Mouse (Mus musculus): ENCODE data around the gene Trim15. TPM values are rescaled to one million over a fixed set of nuclear protein-coding genes. Genes with fewer than 3 reads are reported as not detected.
"Not testable (repeated sequence)": the region's sequence is repeated elsewhere in the genome, so short reads cannot be mapped to it uniquely, and the experiment has no call there.

Trim15 gene
- polyA plus RNA-seq, 1 experiment from 2014 or later, result 0.47 TPM

DNA sequence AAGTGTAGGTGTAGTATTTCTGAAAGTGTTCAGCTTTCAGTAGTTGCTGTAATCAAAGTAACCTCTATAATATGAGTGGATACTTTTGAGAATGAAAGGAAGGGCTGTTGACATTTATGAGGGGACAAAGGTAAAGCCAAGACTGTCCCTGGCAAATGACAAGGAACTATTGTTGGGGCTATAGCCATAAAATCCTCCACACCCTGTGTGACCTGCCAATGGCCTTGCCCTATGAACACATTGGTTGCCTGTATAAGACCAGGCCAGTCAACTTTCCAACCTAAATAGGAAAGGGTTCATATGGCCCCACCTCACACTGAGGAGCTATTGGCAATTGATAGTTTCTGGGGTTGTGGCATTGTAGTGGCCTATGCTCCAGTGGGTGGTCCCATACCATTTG lies 30.1 kb upstream of the Trim15 start:
- Histone ChIP-seq H3K4me3 (no peak overlapping the region), H3K4me1 (replicated peaks) (no peaks in the 10 kb centered on the region), H3K9me3 (replicated peaks) (no peaks in the 10 kb centered on the region), H3K4me2 (no peak overlapping the region), H3K36me3 (no peaks in the 10 kb centered on the region), H3K27ac (ENCODE audit: poor library complexity, severe bottlenecking) (no peak overlapping the region), H3K27me3 (replicated peaks) (0 out of 2 replicates have a peak, but pooled peaks cover 6% of the 10 kb centered on the region), H3K9ac (no peak overlapping the region)
- ATAC-seq (ENCODE audit: insufficient number of reproducible peaks, low FRiP score), result no peak

- peaks cover 11% of the 10 kb centered on the region; the same call in 1 of the 2 replicates for H3K27me3 ChIP-seq (replicated peaks)
- ATAC-seq (ENCODE audit: insufficient number of reproducible peaks, low FRiP score), result no peak
- no peaks in the 10 kb centered on the region for H3K4me1 ChIP-seq (replicated peaks)
- no peaks in the 10 kb centered on the region for H3K9me3 ChIP-seq (replicated peaks)
- H3K9ac ChIP-seq, result no peak overlapping the region
- 100% methylated on average over 1 of the region's 1 CpGs for WGBS
- H3K4me2 ChIP-seq, result no peak overlapping the region
- no peak overlapping the region for H3K4me3 ChIP-seq
- no peak overlapping the region for H3K27ac ChIP-seq (ENCODE audit: poor library complexity, severe bottlenecking)
- H3K36me3 ChIP-seq, result no peaks in the 10 kb centered on the region
Observed at GRCm38 (mm10) chr17:36896583-36896982, 29.6 kb upstream of the Trim15 start.

DNA sequence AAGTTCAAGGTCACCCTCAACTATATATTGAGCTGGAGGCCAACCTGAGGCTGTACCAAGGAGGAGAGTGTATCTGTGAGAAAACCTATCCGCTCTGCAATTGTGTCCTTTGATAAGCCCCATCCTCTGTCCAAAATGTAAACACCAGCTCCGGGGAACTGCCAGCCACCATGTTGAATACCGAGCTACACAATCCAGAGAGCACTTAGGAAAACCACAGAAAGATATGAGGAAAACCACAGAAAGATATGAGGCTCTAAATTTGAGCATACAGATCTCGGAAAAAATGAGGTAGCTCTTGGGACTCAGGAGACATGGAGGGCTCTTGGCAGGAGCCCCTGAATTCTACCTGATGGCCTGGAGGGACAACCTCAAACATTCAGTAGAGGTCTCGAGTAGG lies 26.4 kb upstream of the Trim15 start:
- Histone ChIP-seq H3K4me2 (no peak overlapping the region), H3K9me3 (replicated peaks) (no peaks in the 10 kb centered on the region), H3K9ac (no peak overlapping the region), H3K4me1 (replicated peaks) (no peaks in the 10 kb centered on the region), H3K27me3 (replicated peaks) (peaks cover 12% of the 10 kb centered on the region; the same call in 1 of the 2 replicates), H3K36me3 (no peaks in the 10 kb centered on the region), H3K4me3 (no peak overlapping the region), H3K27ac (ENCODE audit: poor library complexity, severe bottlenecking) (no peak overlapping the region)
- ATAC-seq (ENCODE audit: insufficient number of reproducible peaks, low FRiP score), result no peak
- WGBS, result 46% methylated on average over 5 of the region's 5 CpGs

DNA sequence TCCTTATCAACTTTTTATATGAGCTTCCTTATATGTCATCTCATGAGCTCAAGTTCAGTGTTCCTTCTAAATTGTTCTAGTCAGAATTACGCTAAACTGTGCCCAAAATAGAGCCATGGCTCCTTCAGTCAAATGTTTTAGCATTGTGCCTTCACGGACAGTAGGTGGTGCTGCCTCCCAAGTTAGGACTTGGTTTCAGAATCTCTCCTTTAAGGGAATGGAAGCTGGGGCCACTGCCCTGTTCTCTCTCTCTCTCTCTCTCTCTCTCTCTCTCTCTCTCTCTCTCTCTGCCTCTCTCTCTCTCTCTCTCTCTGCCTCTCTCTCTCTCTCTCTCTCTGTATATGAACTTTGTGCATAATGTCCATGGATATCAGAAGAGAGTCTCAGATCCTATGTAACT lies 25.4 kb upstream of the Trim15 start:
- no peak overlapping the region for H3K4me2 ChIP-seq
- no peaks in the 10 kb centered on the region for H3K4me1 ChIP-seq (replicated peaks)
- no peaks in the 10 kb centered on the region for H3K9me3 ChIP-seq (replicated peaks)
- ATAC-seq (ENCODE audit: insufficient number of reproducible peaks, low FRiP score), result no peak
- peaks cover 12% of the 10 kb centered on the region; the same call in 1 of the 2 replicates for H3K27me3 ChIP-seq (replicated peaks)
- no peaks in the 10 kb centered on the region for H3K36me3 ChIP-seq
- no peak overlapping the region for H3K9ac ChIP-seq
- H3K4me3 ChIP-seq, result no peak overlapping the region
- H3K27ac ChIP-seq (ENCODE audit: poor library complexity, severe bottlenecking), result no peak overlapping the region
- 8% methylated on average over 2 of the region's 2 CpGs for WGBS

DNA sequence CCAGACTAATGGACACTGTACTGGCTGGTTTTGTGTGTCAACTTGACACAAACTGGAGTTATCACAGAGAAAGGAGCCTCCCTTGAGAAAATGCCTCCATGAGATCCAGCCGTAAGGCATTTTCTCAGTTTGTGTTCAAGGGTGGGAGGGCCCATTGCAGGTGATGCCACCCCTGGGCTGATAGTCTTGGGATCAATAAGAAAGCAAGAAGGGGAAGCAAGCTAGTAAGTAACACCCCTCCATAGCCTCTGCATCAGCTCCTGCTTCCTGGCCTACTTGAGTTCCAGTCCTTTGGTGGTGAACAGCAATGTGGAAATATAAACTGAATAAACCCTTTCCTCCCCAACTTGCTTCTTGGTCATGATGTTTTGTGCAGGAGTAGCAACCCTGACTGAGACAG lies 24.5 kb upstream of the Trim15 start:
- not testable (repeated sequence) for H3K9ac ChIP-seq; H3K9me3 ChIP-seq (replicated peaks); H3K36me3 ChIP-seq; H3K4me1 ChIP-seq (replicated peaks); ATAC-seq (ENCODE audit: insufficient number of reproducible peaks, low FRiP score); H3K4me3 ChIP-seq; H3K27ac ChIP-seq (ENCODE audit: poor library complexity, severe bottlenecking); H3K4me2 ChIP-seq
- 85% methylated on average over 1 of the region's 1 CpGs for WGBS
- H3K27me3 ChIP-seq (replicated peaks), result peaks cover 12% of the 10 kb centered on the region; the same call in 1 of the 2 replicates

DNA sequence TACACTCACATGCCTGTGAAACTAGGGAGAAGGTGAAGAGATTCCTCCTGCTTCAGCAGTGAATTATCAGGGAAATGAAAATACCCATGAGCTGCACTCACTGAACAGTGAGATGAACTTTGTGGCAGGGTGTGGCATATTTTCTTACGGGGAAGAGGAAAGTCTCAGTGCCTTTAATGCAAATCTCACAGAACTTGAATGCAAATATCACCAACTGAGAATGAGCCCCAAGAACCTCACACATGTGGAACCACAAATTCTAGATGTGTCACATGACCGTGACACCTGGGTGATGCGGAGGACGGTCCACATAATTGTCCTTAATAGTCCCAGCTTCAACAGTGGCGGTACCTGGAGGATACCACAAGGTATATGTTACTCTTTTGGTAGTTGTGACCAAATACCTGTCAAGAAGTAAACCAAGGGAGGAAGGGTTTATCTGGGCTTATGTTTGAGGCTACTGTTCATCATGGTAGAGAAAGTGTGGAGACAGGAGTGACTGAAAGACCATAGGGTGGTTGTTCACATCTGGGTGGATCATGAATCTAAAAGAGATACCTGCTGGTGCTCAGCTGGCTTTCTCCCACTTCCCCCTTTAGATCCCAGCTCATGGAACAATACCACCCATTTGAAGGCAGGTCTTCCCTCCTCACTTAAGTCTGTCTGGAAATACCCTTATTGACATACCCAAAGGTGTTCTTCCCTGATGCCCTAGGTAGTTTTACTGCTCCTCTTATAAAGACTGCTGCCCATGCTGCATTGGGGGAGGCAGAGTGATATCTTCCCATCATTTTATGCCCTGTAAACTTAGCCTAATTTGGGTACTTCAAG lies 23.3 kb upstream of the Trim15 start, which contains the start of gene Trim40:
TSS of gene Trim40 (minus strand) at position 51 of the 831 bp plus-strand sequence.
- 80% methylated on average over 5 of the region's 5 CpGs for WGBS
- H3K4me1 ChIP-seq (replicated peaks), result no peaks in the 10 kb centered on the region
- no peak within 1 kb of the TSS for H3K9ac ChIP-seq
- H3K27me3 ChIP-seq (replicated peaks), result peaks cover 12% of the 10 kb centered on the region; the same call in 1 of the 2 replicates
- no peak for ATAC-seq (ENCODE audit: insufficient number of reproducible peaks, low FRiP score)
- H3K9me3 ChIP-seq (replicated peaks), result no peaks in the 10 kb centered on the region
- H3K27ac ChIP-seq (ENCODE audit: poor library complexity, severe bottlenecking), result no peak within 1 kb of the TSS
- no peaks in the 10 kb centered on the region for H3K36me3 ChIP-seq
- H3K4me3 ChIP-seq, result no peak within 1 kb of the TSS
- H3K4me2 ChIP-seq, result no peak within 1 kb of the TSS

GRCm38 (mm10) chr17:36885132-36885790 lies 18.3 kb upstream of the Trim15 start:
- ATAC-seq (ENCODE audit: insufficient number of reproducible peaks, low FRiP score), result no peak
- H3K27me3 ChIP-seq (replicated peaks), result no peaks in the 10 kb centered on the region
- no peak overlapping the region for H3K4me2 ChIP-seq
- 87% methylated on average over 12 of the region's 12 CpGs for WGBS
- no peak overlapping the region for H3K9ac ChIP-seq
- no peaks in the 10 kb centered on the region for H3K4me1 ChIP-seq (replicated peaks)
- H3K4me3 ChIP-seq, result no peak overlapping the region
- H3K27ac ChIP-seq (ENCODE audit: poor library complexity, severe bottlenecking), result no peak overlapping the region
- no peaks in the 10 kb centered on the region for H3K9me3 ChIP-seq (replicated peaks)
- no peaks in the 10 kb centered on the region for H3K36me3 ChIP-seq

DNA sequence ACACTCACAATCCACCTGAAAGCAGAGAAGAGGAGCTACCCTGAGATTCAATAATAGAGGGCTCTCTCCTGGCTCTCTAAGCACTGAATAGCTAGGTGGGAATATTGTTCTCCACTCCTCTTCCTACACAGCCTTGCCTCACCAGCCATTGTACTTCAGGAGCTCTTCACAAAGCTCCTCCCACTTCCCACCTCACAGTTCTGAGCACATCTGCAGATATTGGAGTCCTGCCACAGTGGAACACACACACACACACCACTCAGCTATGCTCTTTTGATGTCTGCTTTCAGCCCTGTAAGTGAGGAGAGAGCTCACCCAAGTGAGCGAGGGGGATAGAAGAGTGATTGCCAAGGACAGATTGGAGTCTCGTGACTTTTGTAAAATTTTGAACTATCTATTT lies 16.3 kb upstream of the Trim15 start:
- no peak for ATAC-seq (ENCODE audit: insufficient number of reproducible peaks, low FRiP score)
- Histone ChIP-seq H3K9ac (no peak overlapping the region), H3K36me3 (no peaks in the 10 kb centered on the region), H3K27ac (ENCODE audit: poor library complexity, severe bottlenecking) (no peak overlapping the region), H3K27me3 (replicated peaks) (no peaks in the 10 kb centered on the region), H3K4me1 (replicated peaks) (no peaks in the 10 kb centered on the region), H3K4me3 (no peak overlapping the region), H3K9me3 (replicated peaks) (no peaks in the 10 kb centered on the region), H3K4me2 (no peak overlapping the region)
- 68% methylated on average over 2 of the region's 2 CpGs for WGBS

DNA sequence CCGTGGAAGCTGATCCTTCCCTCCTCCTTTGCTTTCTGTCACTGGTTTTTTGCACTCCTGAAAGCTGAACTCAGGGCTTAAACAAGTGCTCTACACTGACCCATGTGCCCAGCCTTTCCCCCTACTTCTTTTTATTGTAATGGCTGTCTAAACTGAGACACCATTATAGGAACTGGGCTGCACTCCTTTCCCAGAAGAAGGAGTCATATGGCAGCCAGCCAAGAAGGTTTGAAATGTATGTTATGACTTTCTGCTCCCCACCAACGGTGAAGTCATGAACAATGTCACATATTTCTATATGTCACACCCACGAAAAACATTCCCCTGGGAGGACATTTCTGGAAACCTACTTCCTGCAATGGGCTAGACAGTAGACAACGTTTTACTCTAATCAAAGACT lies 7.6 kb upstream of the Trim15 start:
- ATAC-seq (ENCODE audit: insufficient number of reproducible peaks, low FRiP score), result no peak
- no peak overlapping the region for H3K9ac ChIP-seq
- no peaks in the 10 kb centered on the region for H3K9me3 ChIP-seq (replicated peaks)
- no peak overlapping the region for H3K27ac ChIP-seq (ENCODE audit: poor library complexity, severe bottlenecking)
- no peaks in the 10 kb centered on the region for H3K36me3 ChIP-seq
- no peaks in the 10 kb centered on the region for H3K4me1 ChIP-seq (replicated peaks)
- no peak overlapping the region for H3K4me3 ChIP-seq
- 52% methylated on average over 4 of the region's 4 CpGs for WGBS
- H3K4me2 ChIP-seq, result no peak overlapping the region
- H3K27me3 ChIP-seq (replicated peaks), result 0 out of 2 replicates have a peak, but pooled peaks cover 8% of the 10 kb centered on the region

DNA sequence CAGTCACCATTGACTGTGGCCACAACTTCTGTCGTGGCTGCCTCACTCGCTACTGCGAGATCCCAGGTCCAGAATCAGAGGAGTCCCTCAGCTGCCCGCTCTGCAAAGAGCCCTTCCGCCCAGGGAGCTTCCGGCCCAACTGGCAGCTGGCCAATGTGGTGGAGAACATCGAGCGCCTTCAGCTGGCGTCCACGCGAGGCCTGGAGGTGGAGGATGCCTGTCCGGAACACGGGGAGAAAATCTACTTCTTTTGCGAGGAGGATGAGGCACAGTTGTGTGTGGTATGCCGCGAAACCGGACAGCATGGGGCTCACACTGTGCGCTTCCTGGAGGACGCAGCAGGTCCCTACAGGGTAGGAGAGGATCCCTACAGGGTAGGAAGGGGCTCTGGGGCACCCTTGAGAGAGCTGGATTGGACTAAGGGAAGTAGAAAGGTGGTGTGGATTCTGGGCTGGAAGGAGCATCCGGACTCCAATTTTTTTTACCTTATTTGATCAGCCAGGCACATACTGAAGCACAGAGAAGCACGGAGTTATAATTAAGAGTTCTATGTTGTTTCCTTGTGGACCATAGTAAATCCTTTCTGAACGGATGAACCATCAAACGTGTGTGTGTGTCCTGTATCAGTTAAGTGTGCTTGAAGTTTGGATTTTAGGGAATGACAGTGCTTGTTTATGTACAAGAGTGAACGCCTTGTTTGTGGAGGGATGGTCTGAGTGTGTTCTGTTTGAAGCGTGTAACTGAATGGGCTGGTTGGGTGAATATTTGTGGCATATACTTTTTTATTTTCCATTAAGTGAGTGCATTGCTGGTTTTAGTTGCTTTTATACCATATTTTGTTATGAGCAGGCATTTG lies 3.2 kb upstream of the Trim15 start:
- peak overlapping the region; percentile 30 for H3K4me2 ChIP-seq
- H3K4me3 ChIP-seq, result peak overlapping the region; percentile 34
- H3K36me3 ChIP-seq, result no peaks in the 10 kb centered on the region
- peaks cover 4% of the 10 kb centered on the region for H3K4me1 ChIP-seq (replicated peaks)
- peak; percentile 58 for ATAC-seq (ENCODE audit: insufficient number of reproducible peaks, low FRiP score)
- WGBS, result 65% methylated on average over 25 of the region's 25 CpGs
- peak overlapping the region; percentile 70 for H3K27ac ChIP-seq (ENCODE audit: poor library complexity, severe bottlenecking)
- no peaks in the 10 kb centered on the region for H3K9me3 ChIP-seq (replicated peaks)
- peaks cover 28% of the 10 kb centered on the region for H3K27me3 ChIP-seq (replicated peaks)
- H3K9ac ChIP-seq, result peak overlapping the region; percentile 37; the same call in 1 of the 2 replicates

All from heart, embryonic 12.5 days (tissue).